Mouse (Mus musculus) kidney, adult 9 months (tissue): ENCODE measurements at regions not wholly inside any gene's neighbourhood (a gene's known extent, or its start where the extent isn't known, plus 50 kb on each side); places are given as distances from the start of the nearest gene placed in this dataset.
"Not testable (repeated sequence)": the region's sequence is repeated elsewhere in the genome, so short reads cannot be mapped to it uniquely, and the experiment has no call there.

ENCODE experiments used
- DNase-seq: peaks from one replicate; pipeline ENCODE4 v3.0.0; 2022

DNA sequence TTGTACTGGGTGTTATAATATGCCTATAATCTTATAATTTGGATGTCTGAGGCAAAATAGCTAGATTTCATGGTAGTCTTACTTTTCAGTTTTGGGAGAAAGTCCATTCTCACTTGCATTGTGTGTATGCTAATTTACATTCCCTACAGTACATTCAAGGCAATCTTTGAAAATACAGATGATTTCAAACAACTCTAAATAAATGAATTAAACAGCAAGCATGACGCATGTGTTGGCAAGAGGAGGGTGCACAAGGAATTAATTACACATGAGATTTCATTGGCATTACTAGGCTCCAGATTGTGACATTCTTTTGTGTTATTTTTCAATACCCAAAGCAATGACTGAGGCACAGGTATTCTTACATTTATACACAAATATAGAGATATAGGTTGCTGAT lies 495.2 kb upstream of the Cypt12 start:
- DNase-seq = no peak

DNA sequence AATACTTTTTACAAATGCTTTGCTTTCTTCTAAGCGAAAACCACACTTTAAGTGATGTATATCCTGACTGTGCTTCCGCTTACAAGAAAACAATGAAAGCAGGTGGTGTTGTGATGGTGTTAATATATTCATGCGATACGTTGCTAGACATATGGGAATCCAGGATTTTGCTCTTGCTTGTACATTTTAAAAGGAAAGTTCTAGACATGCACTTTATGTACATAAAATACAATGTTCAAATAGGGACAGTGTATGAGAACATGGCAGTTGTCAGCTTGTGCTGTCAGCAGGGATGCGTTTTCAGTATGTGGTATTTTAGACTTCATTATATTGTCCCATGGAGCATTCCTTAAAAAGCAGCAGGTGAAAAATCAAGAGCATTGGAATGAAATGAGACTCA lies 487.7 kb upstream of the Cypt12 start:
- no peak for DNase-seq

DNA sequence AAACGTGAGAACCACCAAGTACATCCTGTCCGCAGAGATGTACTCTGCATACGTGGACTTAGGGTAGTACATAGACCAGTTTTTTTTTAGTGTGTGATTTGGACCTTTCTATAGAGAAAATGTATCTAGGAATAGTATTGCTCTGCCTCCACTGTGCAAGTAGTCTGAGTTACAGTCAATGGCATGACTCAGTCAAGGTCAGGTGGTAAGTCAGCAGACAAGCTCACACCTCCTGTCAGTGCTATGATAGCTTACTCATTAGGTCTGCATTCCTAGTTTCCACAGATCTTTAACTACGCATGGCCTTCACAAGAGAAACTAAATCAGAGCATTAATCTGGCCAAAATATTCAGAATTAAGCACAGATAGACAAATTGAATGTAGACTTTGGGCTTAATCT lies 486.8 kb upstream of the Cypt12 start:
- DNase-seq = peak; percentile 45

DNA sequence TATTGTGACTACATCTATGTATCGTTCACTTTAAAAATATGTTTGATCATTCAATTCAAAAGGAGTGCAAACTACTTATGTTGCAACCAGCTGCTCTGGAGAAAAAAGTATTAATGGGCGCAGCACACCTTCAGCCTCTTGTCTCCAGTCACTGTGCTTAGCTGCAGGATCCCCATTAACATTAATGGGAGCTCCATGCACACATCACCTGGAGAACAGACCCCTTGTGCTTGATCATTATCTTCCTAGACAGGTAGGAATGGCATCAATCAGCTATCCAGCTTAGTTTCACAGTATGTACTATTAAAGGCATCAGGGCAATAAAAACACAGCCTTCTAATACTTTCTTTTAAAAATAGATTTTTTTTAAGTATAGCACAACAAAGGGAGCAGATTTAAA lies 474.4 kb upstream of the Cypt12 start:
- no peak for DNase-seq

DNA sequence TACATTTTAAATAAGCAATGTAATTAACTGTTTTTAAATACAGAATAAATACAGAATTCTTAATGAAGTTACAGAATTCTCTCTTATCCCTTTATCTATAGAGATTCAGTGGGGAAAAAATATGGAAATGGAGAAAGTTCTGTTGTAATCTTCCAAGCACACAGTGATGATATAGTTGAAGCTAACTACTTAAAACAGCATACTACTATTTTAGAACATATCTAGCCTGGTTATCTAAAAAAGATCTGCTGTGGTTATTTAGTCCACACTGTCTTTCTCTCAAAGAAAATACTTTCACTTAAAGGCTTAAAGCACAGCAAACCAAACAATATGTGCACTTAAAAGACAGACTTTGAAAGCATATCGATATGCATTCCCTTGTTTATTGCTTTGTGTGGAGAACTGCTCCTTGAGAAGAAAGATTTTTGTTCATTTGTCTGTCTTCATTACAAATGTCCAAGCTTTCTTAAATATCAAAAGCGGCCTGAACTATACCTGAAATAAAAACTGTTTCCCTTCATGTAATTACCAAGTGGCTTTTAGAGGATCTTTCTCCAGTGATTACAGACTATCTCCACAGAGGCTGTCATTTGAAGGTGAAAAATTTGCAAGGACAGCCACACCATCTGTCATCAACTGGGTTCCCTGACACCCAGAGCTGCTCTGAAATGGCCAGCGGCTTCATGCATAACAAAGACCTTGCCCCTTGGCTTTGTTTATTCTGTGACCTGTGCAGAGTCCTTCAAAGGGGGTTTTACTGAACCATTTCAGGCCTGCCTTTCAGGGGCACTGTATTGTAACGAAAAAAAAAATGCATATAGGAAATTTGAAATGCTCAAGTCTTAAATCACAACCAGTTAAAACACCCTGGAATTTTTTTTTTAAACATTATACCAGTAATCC lies 458.7 kb upstream of the Cypt12 start:
- DNase-seq = no peak

DNA sequence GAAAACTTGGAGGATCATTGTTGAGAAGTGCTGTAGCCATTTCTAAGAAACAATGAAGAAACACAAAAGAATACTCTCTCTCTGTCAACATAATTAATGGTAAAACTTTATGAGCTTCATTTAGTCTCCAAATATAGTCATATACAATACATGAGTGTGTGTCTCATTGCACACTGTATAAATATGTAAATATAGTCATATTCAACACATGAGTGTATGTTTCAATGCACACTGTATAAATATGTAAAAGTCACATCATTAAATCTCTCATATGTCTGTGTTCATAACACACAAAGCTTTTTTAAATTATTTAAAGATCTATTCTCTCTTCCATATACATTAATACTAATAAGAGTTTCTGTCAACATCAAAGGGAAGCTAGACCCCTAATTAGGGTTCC lies 457.6 kb upstream of the Cypt12 start:
- no peak for DNase-seq

DNA sequence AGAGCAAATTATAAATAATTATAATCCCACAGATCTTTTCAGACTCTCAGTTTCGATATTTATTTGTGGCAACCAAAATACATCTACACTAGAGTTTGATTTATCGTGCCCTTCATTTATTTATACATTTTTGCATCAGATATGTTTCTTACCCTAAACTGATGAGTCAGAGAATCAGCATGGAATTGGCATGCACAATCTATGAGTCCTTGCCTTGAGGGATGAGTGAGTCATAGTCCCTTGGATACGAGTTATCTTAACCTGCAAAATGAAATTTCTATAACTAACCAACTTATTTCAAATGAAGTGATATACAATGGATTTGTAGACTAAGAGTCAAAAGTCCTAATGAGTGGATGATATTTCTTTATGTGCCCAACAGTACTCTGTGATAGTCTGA lies 449.9 kb upstream of the Cypt12 start:
- DNase-seq = no peak

DNA sequence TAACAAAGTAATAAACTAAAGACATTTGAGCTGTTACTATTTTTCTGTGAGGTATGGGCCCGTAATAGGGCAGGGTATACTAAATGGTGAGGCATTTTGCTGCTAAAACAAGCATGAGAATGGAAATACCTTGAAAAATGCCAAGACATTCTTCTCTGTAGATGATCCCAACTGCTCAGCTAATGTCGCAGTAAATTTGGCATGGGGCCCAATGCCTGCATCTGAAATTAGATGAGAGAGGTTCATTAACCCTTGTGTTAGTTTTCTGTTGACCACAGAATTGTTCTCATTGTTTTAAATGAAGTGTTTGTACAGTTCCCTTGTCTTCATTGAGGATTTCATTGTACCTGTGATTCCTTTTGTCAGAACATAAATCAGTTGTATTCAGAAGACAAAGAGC lies 446.7 kb upstream of the Cypt12 start:
- DNase-seq = no peak

DNA sequence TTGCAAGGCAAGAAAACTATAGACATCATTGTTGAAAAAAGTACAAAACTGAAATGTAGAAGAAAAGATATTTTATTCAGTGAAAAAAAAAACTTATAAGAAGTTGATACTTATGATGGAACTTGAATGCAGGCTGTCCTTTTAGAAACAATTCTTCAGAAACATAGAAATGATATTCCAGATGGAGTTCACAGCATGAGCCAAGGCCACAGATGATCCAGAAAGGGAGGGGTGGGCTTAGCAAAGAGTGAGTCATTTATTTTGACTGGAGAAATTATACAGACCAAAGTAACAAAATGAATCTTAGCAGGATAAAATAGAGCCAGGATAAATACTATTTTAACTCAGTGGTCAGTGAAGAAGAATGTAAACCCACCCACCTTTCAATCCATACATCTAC lies 406.9 kb upstream of the Cypt12 start:
- no peak for DNase-seq

DNA sequence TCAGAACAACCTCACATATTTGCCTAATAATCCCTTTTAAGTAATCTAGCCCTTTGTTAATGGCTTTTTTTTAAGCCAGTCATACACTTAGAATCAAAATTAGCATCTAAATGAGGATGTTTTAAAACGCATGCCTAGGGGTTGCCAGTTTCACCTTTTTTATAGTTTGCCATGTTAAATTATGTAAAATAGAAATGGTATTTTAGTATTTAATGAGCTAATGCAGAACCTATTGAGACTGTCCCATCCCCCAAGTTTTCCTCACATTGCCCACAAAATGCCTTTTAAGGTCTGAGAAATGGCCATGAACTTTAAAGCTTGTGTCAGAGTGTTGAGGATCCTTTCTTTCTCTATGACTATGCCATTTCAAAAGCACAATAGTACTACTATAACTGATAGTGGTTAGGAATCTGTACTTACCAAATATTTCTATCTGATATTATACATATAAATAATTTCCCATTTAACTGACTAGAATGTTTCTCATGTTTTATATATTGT lies 400.6 kb upstream of the Cypt12 start:
- no peak for DNase-seq

DNA sequence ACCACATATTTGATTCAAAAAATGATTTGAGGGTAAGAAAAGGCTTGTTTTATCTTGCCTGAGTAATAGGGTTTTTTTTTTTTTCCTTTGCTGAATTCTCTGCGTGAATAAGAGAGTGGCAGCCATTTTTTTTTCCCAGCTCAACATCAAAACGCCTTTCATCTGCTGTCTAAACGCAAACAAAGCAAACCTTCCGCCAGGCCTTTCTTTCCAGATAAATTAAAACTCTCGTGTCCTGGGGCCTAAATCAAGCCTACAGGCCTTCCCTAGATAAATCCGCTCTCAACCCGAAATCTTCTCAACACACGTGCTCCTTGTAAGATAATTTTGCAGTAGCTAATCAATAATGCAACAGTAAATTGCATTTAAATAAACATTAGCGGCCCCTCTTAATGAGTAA lies 365.7 kb upstream of the Cypt12 start:
- no peak for DNase-seq

DNA sequence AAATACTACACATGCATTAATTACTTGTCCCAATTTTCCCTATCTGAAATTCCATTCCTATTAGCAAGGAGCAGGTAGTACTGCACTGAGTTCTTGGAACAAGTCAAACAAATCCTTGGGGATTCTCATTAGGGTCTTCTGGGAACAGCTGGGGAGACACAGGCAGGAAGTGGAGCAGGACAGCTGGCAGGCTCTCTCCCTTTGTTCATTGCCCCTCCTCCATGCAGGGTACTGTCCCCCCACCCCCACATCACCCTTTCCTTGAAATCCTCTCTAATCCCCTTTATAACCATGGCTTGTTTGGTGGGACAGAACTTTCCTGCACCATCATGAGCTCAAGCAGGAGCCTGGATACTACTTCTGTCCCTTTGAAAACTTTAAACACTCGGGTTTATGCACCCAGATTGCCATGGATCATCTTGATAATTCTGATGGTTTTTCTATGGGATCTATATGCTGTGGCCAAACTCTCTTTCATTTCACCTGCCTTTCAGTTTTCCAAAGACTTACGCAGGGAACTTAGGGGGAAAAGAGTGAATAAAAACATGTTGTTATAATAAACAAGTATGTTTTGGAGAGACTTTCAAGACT lies 358.2 kb upstream of the Cypt12 start:
- no peak for DNase-seq

DNA sequence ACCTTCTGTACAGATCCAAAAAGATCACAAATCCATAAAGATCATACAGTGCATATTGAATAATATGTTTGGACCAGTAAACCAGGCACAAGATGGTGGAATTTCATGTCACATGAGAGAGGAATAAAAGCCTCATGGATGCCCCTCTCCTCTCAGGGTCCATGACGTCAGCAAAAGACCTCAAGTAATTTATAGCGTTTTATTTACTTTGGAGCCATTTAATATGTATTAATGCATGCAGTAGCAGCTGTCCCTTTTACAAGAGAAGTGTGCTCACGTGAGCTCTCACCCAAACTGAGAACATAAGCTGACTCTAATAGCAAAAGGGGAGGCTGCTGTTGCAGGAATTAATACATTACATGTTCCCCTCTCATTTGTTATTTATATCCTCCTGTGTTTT lies 355.7 kb upstream of the Cypt12 start:
- DNase-seq = no peak

DNA sequence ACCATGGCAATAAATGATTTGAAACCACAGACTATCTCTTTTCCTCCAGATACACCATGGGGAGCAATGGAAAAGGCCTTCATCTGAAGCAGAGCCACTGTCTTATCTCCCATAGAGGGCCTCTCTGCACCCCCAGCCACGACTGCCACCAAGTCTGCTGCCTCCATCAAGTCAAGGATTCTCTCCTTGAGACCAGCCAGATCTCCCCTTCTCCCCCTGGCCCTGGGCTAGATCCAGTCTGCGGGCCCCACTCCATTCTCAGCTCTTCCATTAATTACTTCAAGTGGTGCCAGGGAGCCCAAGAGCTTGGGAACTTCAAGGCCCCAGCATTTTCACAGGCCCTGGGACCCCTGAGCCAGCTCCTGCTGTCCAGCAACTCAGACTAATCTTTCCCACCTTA lies 351.8 kb upstream of the Cypt12 start:
- no peak for DNase-seq

DNA sequence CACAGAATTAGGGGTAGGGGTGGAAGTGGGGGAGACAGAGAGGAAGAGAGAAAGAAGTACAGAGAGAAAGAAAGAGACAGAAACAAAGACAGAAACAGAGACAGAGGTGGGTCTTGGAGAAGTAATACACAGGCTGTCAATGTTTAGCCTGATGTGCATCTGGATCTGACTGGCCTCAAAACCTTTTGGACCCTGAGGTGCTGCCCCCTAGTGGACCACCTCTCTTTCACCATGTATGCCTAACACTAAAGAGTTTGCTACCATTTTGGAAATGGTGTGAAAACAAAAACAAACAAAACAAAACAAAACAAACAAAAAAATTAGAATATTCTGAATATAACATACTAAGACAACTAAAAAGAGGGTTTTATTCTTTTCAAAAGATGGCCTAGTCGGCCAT lies 334.7 kb upstream of the Cypt12 start:
- DNase-seq = peak; percentile 3

DNA sequence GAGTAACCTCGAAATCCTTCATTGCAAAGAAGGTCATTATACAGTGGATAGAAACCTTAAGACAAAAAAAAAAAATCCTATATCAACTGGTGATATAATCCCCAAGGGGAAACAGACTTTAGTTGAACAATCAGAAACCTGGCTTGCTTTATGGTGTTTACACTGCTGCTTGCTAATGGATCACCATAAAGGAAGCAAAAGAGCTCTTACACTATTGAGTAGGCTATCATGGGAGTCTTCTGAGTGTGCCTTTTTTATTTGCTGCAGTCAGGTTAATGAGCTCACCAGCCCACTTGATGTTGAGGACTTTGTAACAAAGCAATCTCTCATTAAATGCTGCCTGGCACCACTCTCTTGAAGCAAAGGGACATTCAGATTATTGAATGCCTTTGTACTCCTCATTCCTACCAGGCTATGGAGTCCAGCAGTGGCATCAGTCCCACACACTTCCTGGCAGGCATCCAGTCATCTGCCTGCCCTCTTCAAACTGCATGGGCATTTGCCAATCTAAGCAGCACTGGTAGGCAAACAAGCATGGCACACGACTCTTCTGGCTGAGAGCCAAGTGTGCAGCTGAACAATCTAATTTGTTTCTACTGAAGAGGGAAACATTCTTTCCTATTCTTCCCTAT lies 331.7 kb upstream of the Cypt12 start:
- peak; percentile 68 for DNase-seq

DNA sequence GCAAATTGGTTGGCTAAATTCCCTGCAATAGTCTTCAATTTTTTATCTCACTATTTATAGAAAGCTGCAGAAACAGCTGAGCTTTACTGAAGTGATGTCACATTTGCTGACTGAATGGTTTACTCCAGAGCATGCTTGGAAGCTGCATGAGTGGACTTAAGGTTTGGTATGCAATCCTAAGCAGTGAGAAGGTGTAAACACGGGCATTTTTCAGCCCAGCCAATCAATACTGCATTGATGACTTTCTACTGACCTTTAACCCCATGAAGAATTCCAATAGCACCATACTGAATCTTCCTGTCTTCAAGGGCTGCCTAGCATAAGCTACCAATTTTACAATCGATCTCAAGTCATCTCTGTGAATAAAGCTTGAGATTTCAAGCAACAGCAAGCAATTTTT lies 328.7 kb upstream of the Cypt12 start:
- no peak for DNase-seq

DNA sequence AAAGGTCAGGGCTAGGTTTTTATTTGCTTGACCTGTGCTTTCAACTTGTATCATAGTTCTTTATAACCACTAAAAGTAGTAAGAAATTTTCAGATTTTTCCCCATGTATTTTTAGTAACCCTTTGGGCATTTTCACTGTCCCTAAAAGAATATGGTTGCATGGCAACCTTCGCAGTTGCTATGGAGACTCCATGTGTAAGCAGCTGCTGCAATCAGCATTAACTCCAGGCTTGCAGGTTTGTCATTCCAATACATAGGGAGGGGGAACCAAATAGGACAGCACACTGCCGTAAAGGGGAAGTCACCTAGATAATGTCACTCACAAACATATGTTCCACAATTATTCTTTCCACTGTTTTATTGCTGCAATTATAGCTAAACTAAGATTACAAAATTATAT lies 328.3 kb upstream of the Cypt12 start:
- no peak for DNase-seq

DNA sequence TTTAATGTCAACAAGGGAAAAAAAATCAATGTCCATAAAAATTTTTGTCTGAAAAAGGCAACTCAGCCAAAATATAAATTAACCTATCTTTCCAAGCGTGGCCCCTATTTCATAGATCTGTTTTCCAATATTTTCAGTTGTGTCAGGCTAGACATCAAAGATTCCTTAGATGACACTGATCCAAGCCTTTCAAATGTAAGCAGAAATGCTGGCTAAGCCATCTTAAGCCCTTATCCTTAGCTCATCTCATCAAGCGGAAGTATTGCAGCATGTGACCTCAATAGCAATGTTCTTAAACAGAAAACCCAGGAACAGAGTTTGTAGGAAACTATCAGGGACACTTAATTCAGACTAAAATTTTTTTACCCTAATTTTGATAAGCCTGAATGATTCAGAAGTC lies 327.8 kb upstream of the Cypt12 start:
- no peak for DNase-seq

DNA sequence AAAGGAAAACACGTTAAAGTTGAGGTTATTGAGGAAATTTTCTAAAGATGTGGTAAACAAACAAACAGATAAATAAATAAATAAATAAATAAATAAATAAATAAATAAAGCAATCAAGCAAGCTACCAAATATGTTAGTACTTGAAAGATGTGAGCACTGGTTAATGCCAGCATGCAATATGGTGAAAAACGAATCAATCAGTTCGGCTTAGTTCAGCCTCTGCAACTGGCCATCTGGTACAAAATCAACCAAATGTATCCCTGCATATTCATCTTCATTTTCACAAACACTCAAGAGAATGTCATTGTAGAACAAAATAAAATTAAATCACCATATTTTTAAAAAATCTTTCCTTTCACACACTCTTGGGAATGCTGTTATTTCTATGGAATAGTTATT lies 315.7 kb upstream of the Cypt12 start:
- no peak for DNase-seq

DNA sequence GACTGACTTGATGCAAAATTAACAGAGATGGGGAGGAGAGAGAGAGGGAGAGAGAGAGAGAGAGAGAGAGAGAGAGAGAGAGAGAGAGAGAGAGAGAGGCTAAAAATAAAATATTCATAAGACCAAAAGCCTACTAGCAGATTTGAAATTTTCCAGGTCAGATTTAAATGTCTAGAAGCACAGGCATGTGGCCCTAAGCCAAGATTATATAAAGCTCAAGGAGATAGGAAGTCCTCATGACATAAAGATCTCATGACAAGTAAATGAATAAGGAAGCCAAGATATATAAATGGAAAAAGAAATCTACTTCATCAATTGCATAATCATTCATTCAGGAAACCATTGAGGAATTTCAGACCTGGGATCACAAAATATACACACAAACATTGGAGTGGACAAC lies 311.9 kb upstream of the Cypt12 start:
- no peak for DNase-seq

DNA sequence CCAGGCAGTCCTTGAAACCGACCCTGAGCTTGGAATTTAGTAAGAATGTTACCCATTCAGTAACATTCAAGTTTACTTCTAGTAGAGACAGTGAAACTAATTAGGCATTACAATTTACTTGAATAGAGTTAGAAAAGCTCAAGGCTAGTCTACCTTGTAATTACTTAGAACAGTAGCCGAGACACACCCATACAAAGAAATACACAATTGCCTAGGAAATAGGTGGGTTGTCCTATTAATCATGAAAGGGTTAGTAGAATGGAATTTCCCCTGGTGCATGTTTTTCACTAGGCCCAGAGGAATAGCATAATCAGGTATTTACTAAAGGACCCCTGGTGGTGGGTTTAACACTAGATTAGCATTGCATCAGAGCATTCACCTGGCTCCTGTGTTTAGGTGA lies 288.2 kb upstream of the Cypt12 start:
- not testable (repeated sequence) for DNase-seq

DNA sequence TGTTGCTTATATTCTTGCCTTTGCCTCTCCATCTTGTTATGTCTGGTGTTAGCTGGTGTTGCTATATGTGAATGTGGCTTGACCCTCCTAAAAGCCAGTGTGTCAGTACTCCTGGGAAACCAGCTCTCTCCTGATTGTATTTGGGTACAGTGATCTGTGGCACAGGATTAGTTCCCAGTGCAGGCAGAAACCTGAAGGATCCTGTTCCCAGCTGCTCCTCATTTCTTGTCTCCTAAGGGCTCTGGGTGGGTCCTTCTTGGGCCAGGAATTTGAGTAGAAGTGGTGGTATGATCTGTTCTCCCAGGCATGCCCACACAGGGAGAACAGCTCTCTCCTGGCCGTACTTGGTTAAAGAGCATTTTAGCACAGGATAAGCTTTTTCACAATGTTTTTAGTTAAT lies 286.2 kb upstream of the Cypt12 start:
- no peak for DNase-seq

DNA sequence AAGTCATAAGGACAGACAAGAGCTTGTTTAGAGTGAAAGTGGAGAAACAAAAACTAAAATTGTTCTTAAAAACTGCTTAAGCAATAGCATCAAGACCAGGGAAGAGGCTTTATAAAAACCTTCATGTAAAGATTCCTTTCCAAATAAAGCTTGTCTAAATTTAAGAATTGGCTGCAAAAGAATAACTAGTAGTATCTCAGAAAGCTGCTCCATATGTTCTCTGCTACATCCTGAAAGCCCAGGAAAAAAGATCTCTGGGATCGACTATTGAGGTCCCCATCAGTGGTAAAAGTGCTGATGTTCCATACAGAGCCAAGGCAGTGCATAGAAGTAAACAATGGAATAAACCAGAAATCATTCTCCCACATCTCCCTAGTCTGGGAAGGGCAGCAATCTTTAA lies 281.2 kb upstream of the Cypt12 start:
- DNase-seq = no peak
